Mouse (Mus musculus): ENCODE measurements around the gene Ror2.

The Ror2 gene

GRCm38 (mm10) chr13:53271595-53271994 lies 14.3 kb downstream of the Ror2 start:
- no peak for DNase-seq

GRCm38 (mm10) chr13:53270549-53270948 lies 15.4 kb downstream of the Ror2 start:
- DNase-seq: no peak

GRCm38 (mm10) chr13:53268541-53268940 lies 17.4 kb downstream of the Ror2 start:
- no peak for DNase-seq

GRCm38 (mm10) chr13:53267849-53268248 lies 18.1 kb downstream of the Ror2 start:
- no peak for DNase-seq

GRCm38 (mm10) chr13:53267155-53267554 lies 18.8 kb downstream of the Ror2 start:
- DNase-seq: no peak

GRCm38 (mm10) chr13:53266543-53266951 lies 19.4 kb downstream of the Ror2 start:
- no peak for DNase-seq

- DNase-seq: no peak
Observed at GRCm38 (mm10) chr13:53264896-53265295, 21.0 kb downstream of the Ror2 start.

GRCm38 (mm10) chr13:53262509-53263250 lies 23.2 kb downstream of the Ror2 start:
- no peak for DNase-seq

GRCm38 (mm10) chr13:53261106-53261771 lies 24.7 kb downstream of the Ror2 start:
- no peak for DNase-seq

- no peak for DNase-seq
Observed at GRCm38 (mm10) chr13:53258943-53259342, 27.0 kb downstream of the Ror2 start.

GRCm38 (mm10) chr13:53258497-53258896 lies 27.4 kb downstream of the Ror2 start:
- DNase-seq: no peak

- no peak for DNase-seq
Observed at GRCm38 (mm10) chr13:53253255-53253654, 32.7 kb downstream of the Ror2 start.

- no peak for DNase-seq
Observed at GRCm38 (mm10) chr13:53248586-53249401, 37.1 kb downstream of the Ror2 start.

- no peak for DNase-seq
Observed at GRCm38 (mm10) chr13:53248080-53248479, 37.8 kb downstream of the Ror2 start.

GRCm38 (mm10) chr13:53247175-53247574 lies 38.7 kb downstream of the Ror2 start:
- DNase-seq: no peak

GRCm38 (mm10) chr13:53244151-53244550 lies 41.8 kb downstream of the Ror2 start:
- no peak for DNase-seq

GRCm38 (mm10) chr13:53237455-53237854 lies 48.5 kb downstream of the Ror2 start:
- DNase-seq: no peak

GRCm38 (mm10) chr13:53236434-53237401 lies 49.2 kb downstream of the Ror2 start:
- no peak for DNase-seq

GRCm38 (mm10) chr13:53235953-53236352 lies 50.0 kb downstream of the Ror2 start:
- DNase-seq: no peak

GRCm38 (mm10) chr13:53234844-53235243 lies 51.1 kb downstream of the Ror2 start:
- no peak for DNase-seq

- DNase-seq: no peak
Observed at GRCm38 (mm10) chr13:53233826-53234786, 51.8 kb downstream of the Ror2 start.
